7 mouse cellular contexts compared by ENCODE assay signal in genomic region chr12:103325156-103325857, GRCm38 (mm10). TPM values are rescaled to one million over a fixed set of nuclear protein-coding genes. Genes with fewer than 3 reads are reported as not detected.
A peak's percentile ranks its signal among the peaks of the same experiment; 100 is the strongest.
DNase-seq lines count a peak whose midpoint lies in the region; ATAC-seq and TF ChIP-seq lines count a peak whose summit lies in the region.

No protein-coding gene starts in this region.

- H3K9me3 ChIP-seq in embryonic facial prominence, embryonic 12.5 days, result no peaks in the 10 kb centered on the region
- H3K9me3 ChIP-seq in limb, embryonic 11.5 days (ENCODE audit: control insufficient read depth, low read length), result no peaks in the 10 kb centered on the region
- H3K9me3 ChIP-seq in midbrain, embryonic 14.5 days (ENCODE audit: control insufficient read depth, low read length), result no peaks in the 10 kb centered on the region

- no peaks in the 10 kb centered on the region for H3K4me1 ChIP-seq in embryonic facial prominence, embryonic 12.5 days
- H3K4me1 ChIP-seq in heart, adult 2 months (ENCODE audit: control insufficient read depth, insufficient read depth, low read length), result peaks cover 9% of the 10 kb centered on the region
- H3K4me1 ChIP-seq in kidney, adult 2 months (ENCODE audit: control insufficient read depth, insufficient read depth, low read length), result peaks cover 18% of the 10 kb centered on the region
- H3K4me1 ChIP-seq in limb, embryonic 11.5 days (ENCODE audit: control insufficient read depth, insufficient read depth, low read length), result 0 out of 2 replicates have a peak, but pooled peaks cover 3% of the 10 kb centered on the region
- 0 out of 2 replicates have a peak, but pooled peaks cover 5% of the 10 kb centered on the region for H3K4me1 ChIP-seq in midbrain, embryonic 14.5 days (ENCODE audit: control insufficient read depth, insufficient read depth, low read length)

- WGBS in embryonic facial prominence, embryonic 12.5 days, result 7% methylated on average over 60 of the region's 60 CpGs
- 18% methylated on average over 60 of the region's 60 CpGs for WGBS in heart, adult 2 months
- 12% methylated on average over 60 of the region's 60 CpGs for WGBS in kidney, adult 2 months
- WGBS in limb, embryonic 11.5 days, result 6% methylated on average over 60 of the region's 60 CpGs
- 8% methylated on average over 60 of the region's 60 CpGs for WGBS in midbrain, embryonic 14.5 days

- H3K36me3 ChIP-seq in embryonic facial prominence, embryonic 12.5 days, result no peaks in the 10 kb centered on the region
- H3K36me3 ChIP-seq in heart, adult 2 months (ENCODE audit: control insufficient read depth, insufficient read depth, low read length), result peaks cover 2% of the 10 kb centered on the region; the same call in 1 of the 2 replicates
- no peaks in the 10 kb centered on the region for H3K36me3 ChIP-seq in kidney, adult 2 months (ENCODE audit: control insufficient read depth, insufficient read depth, low read length)
- H3K36me3 ChIP-seq in limb, embryonic 11.5 days (ENCODE audit: control insufficient read depth, insufficient read depth, low read length), result no peaks in the 10 kb centered on the region
- H3K36me3 ChIP-seq in midbrain, embryonic 14.5 days (ENCODE audit: control insufficient read depth, insufficient read depth, low read length), result no peaks in the 10 kb centered on the region

- TF ChIP-seq EP300 in heart, adult 2 months (IDR thresholded peaks at IDR 0.05; ENCODE audit: insufficient read depth, low read depth, low read length), result peak; percentile 93

- H3K4me3 ChIP-seq in embryonic facial prominence, embryonic 12.5 days, result peak overlapping the region; percentile 33
- no peak overlapping the region for H3K4me3 ChIP-seq in heart, adult 2 months
- no peak overlapping the region for H3K4me3 ChIP-seq in kidney, adult 2 months (ENCODE audit: insufficient read depth, low read depth, low read length)
- peak overlapping the region; percentile 19 for H3K4me3 ChIP-seq in limb, embryonic 11.5 days (ENCODE audit: low read depth, low read length)
- peak overlapping the region; percentile 35 for H3K4me3 ChIP-seq in midbrain, embryonic 14.5 days (replicated peaks; ENCODE audit: low read depth, low read length)

- ATAC-seq in embryonic facial prominence, embryonic 12.5 days (ENCODE audit: insufficient number of reproducible peaks, insufficient read depth, low FRiP score, low TSS enrichment), result peak; percentile 93
- ATAC-seq in limb, embryonic 11.5 days (ENCODE audit: insufficient number of reproducible peaks, low FRiP score, low TSS enrichment, low read depth), result peak; percentile 90
- peak; percentile 96 for ATAC-seq in midbrain, embryonic 14.5 days (ENCODE audit: low FRiP score, low TSS enrichment)

- DNase-seq in adrenal gland, postnatal 25 days, result peak; percentile 91
- peak; percentile 86 to 87 for DNase-seq in heart, adult 2 months
- DNase-seq in kidney, adult 2 months, result peak; percentile 94
- DNase-seq in limb, embryonic 11.5 days (ENCODE audit: low spot score), result peak; percentile 98
- DNase-seq in midbrain, embryonic 14.5 days, result peak; percentile 97
- peak; percentile 82 to 95 for DNase-seq in spleen, adult 18-20 months

- H3K27me3 ChIP-seq in embryonic facial prominence, embryonic 12.5 days, result peaks cover 17% of the 10 kb centered on the region
- no peaks in the 10 kb centered on the region for H3K27me3 ChIP-seq in heart, adult 2 months (ENCODE audit: control insufficient read depth, insufficient read depth, low read length)
- H3K27me3 ChIP-seq in kidney, adult 2 months (replicated peaks; ENCODE audit: control insufficient read depth, insufficient read depth, low read length), result no peaks in the 10 kb centered on the region
- H3K27me3 ChIP-seq in limb, embryonic 11.5 days (ENCODE audit: control insufficient read depth, insufficient read depth, low read length), result peaks cover 8% of the 10 kb centered on the region
- peaks cover 17% of the 10 kb centered on the region for H3K27me3 ChIP-seq in midbrain, embryonic 14.5 days (ENCODE audit: control insufficient read depth, insufficient read depth, low read length)

- no peak for TF ChIP-seq POLR2A in heart, adult 2 months (IDR thresholded peaks at IDR 0.05; ENCODE audit: insufficient read depth, low read depth, low read length)
- no peak for TF ChIP-seq POLR2A in kidney, adult 2 months (IDR thresholded peaks at IDR 0.05; ENCODE audit: low read depth, low read length)

- no peak overlapping the region for H3K27ac ChIP-seq in embryonic facial prominence, embryonic 12.5 days
- H3K27ac ChIP-seq in heart, adult 2 months, result no peak overlapping the region
- no peak overlapping the region for H3K27ac ChIP-seq in kidney, adult 2 months (ENCODE audit: insufficient read depth, low read depth, low read length)
- H3K27ac ChIP-seq in limb, embryonic 11.5 days (replicated peaks; ENCODE audit: low read depth, low read length), result no peak overlapping the region
- H3K27ac ChIP-seq in midbrain, embryonic 14.5 days (replicated peaks; ENCODE audit: low read depth, low read length), result peak overlapping the region; percentile 15; the same call in 1 of the 2 replicates

- H3K9ac ChIP-seq in embryonic facial prominence, embryonic 12.5 days, result no peak overlapping the region; the same call in 1 of the 2 replicates
- H3K9ac ChIP-seq in heart, adult 2 months (ENCODE audit: low read depth, low read length), result 0 out of 2 replicates have a peak overlapping the region, but pooled peaks have one; percentile 5
- H3K9ac ChIP-seq in limb, embryonic 11.5 days (ENCODE audit: low read length), result peak overlapping the region; percentile 17
- H3K9ac ChIP-seq in midbrain, embryonic 14.5 days (replicated peaks; ENCODE audit: low read length), result peak overlapping the region; percentile 37

- no peaks in the 10 kb centered on the region for H3K79me2 ChIP-seq in heart, adult 2 months (replicated peaks; ENCODE audit: control insufficient read depth, insufficient read depth, low read length)

- TF ChIP-seq CTCF in heart, adult 2 months (IDR thresholded peaks at IDR 0.05), result peak; percentile 92
- TF ChIP-seq CTCF in kidney, adult 2 months (conservative IDR thresholded peaks at IDR 0.05; ENCODE audit: insufficient read depth, insufficient read length, low read depth, low read length), result peak; percentile 88

- H3K4me2 ChIP-seq in embryonic facial prominence, embryonic 12.5 days (replicated peaks), result peak overlapping the region; percentile 56
- H3K4me2 ChIP-seq in limb, embryonic 11.5 days (ENCODE audit: low read depth, severe bottlenecking), result peak overlapping the region; percentile 50
- H3K4me2 ChIP-seq in midbrain, embryonic 14.5 days (ENCODE audit: low read length), result peak overlapping the region; percentile 58

- intact Hi-C loops in heart, adult 2 months (cut with DNase I), result loop anchor here (1.0 kb wide), 2 partner anchors 23 to 43 kb away; no protein-coding TSS in a partner anchor

RNA-seq across cellular contexts. Expression of gene Fam181a, which starts 14.5 kb away (rescaled TPM):
- total RNA-seq in adrenal gland, postnatal 25 days (2021), result not detected in 2 replicates
- polyA plus RNA-seq in embryonic facial prominence, embryonic 12.5 days (2016; fragmentation: Nextera tagmentation; extraction: Ambion mirVana), result 0.69 and 1.3 TPM in 2 replicates
- total RNA-seq in heart, adult 2 months (2021), result not detected
- polyA plus RNA-seq in heart, adult 2 months (2012; rRNA removed), result not detected in 2 replicates
- polyA plus RNA-seq in kidney, adult 2 months (2012; rRNA removed), result 0.05 and 0.08 TPM in 2 replicates
- not detected in 2 replicates for polyA plus RNA-seq in limb, embryonic 11.5 days (2014; fragmentation: Nextera tagmentation; extraction: Ambion mirVana)
- 8.9 and 15.9 TPM in 2 replicates for polyA plus RNA-seq in midbrain, embryonic 14.5 days (2014; fragmentation: Nextera tagmentation; extraction: Ambion mirVana)

RNA-seq across cellular contexts. Expression of gene Asb2, which starts 30.5 kb away (rescaled TPM):
- total RNA-seq in adrenal gland, postnatal 25 days (2021), result 0.85 and 1.4 TPM in 2 replicates
- 2.1 and 2.4 TPM in 2 replicates for polyA plus RNA-seq in embryonic facial prominence, embryonic 12.5 days (2016; fragmentation: Nextera tagmentation; extraction: Ambion mirVana)
- 100 to 1,000 TPM; 419 to 533 TPM for total RNA-seq in heart, adult 2 months (2021)
- 505 and 541 TPM in 2 replicates for polyA plus RNA-seq in heart, adult 2 months (2012; rRNA removed)
- 6.7 and 10.7 TPM in 2 replicates for polyA plus RNA-seq in kidney, adult 2 months (2012; rRNA removed)
- polyA plus RNA-seq in limb, embryonic 11.5 days (2014; fragmentation: Nextera tagmentation; extraction: Ambion mirVana), result 0.87 and 1.4 TPM in 2 replicates
- 0.39 and 0.46 TPM in 2 replicates for polyA plus RNA-seq in midbrain, embryonic 14.5 days (2014; fragmentation: Nextera tagmentation; extraction: Ambion mirVana)

Comparison
In these comparisons a context has a peak if more than half of its experiments do, and no peak if none do; other contexts are left out.
1. H3K4me3 ChIP-seq: peak in embryonic facial prominence, embryonic 12.5 days (single experiment), limb, embryonic 11.5 days (single experiment) and midbrain, embryonic 14.5 days (single experiment); none in heart, adult 2 months (single experiment) and kidney, adult 2 months (single experiment).
2. RNA of gene Asb2, which starts 30.5 kb away (polyA plus RNA-seq): 505 to 541 TPM in heart, adult 2 months; 6.7 to 10.7 TPM in kidney, adult 2 months, 2.1 to 2.4 TPM in embryonic facial prominence, embryonic 12.5 days, 0.87 to 1.4 TPM in limb, embryonic 11.5 days and 0.39 to 0.46 TPM in midbrain, embryonic 14.5 days; every median in the first group is over 10 times any median in the second.
3. Peak in every context shown above with its lines, with median percentiles within 50 percentile points of each other: DNase-seq, ATAC-seq and H3K4me2 ChIP-seq.